Mouse (Mus musculus): Measurements from ENCODE around the gene Sys1. TPM values are rescaled to one million over a fixed set of nuclear protein-coding genes. Genes with fewer than 3 reads are reported as not detected.

Gene Sys1
- polyA plus RNA-seq, 1 experiment from 2014 or later, result 67.6 TPM

DNA sequence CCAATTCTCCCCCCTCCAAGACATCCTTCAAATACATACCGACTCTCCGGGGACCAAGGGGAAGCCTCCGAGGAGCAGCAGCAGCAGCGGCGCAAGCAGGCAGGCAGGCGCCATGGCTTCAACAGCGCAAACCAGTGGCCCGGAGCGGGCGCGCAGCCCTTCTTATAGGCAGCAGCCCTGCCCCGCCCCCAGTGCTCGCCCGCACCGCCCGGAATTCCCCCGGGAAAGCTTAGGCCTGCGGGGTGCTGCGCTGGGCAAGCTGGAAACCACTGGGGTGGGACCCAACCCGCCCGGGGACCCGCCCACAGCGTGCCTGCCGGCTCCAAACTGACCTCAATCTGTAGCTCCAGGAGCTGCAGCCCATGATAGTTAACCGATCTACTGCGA is 13.7 kb upstream of the Sys1 start:
- H3K4me2 ChIP-seq (replicated peaks; ENCODE audit: low read depth, low read length), result peak overlapping the region; percentile 65
- no peaks in the 10 kb centered on the region for H3K27me3 ChIP-seq (ENCODE audit: control insufficient read depth, insufficient read depth, low read length)
- peak overlapping the region; percentile 69 for H3K27ac ChIP-seq (ENCODE audit: low read length)
- no peaks in the 10 kb centered on the region for H3K9me3 ChIP-seq (ENCODE audit: control insufficient read depth, low read depth, low read length)
- H3K9ac ChIP-seq (replicated peaks; ENCODE audit: low read depth, low read length), result peak overlapping the region; percentile 82
- H3K4me1 ChIP-seq (ENCODE audit: control insufficient read depth, insufficient read depth, low read length), result peaks cover 28% of the 10 kb centered on the region; the same call in 1 of the 2 replicates
- H3K36me3 ChIP-seq (ENCODE audit: control insufficient read depth, insufficient read depth, low read length), result no peaks in the 10 kb centered on the region
- peak overlapping the region; percentile 64 for H3K4me3 ChIP-seq (ENCODE audit: low read depth, low read length)
- peak; percentile 94 for ATAC-seq (ENCODE audit: insufficient number of reproducible peaks, insufficient read depth, low FRiP score, low read depth)
- WGBS, result under 1% methylated on average over 24 of the region's 26 CpGs

DNA sequence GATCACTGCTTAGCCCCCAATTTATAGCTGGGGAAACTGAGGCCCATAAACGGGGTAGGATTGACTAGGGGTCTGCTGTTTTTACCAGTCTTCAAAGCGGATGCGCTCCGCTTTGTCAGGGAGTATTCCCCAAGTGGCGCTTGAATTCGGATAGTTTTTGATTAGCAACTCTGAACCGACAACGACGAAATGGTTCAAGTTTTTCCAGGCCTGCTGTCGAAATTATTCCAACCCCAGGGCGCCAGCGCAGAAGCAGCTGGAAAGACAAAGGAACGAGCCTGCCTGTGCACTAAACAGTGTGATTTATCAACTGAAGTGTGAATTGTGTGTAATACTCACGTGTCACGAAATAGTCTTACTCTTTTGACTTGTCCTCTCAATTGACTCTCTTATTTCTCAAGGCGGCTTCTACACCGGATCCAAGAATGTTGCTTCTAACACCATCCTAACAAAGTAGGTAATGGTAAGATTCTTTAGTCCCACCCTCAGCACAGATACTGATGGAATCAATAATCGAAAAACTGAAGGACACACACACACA is 13.2 kb upstream of the Sys1 start, which contains the start of gene Sdc4:
Sdc4 (minus strand) TSS at position 428 of the 541 bp plus-strand sequence.
- no peaks in the 10 kb centered on the region for H3K27me3 ChIP-seq (ENCODE audit: control insufficient read depth, insufficient read depth, low read length)
- H3K9me3 ChIP-seq (ENCODE audit: control insufficient read depth, low read depth, low read length), result no peaks in the 10 kb centered on the region
- H3K4me1 ChIP-seq (ENCODE audit: control insufficient read depth, insufficient read depth, low read length), result peaks cover 26% of the 10 kb centered on the region; the same call in 1 of the 2 replicates
- no peak; the same call in 1 of the 2 replicates for ATAC-seq (ENCODE audit: insufficient number of reproducible peaks, insufficient read depth, low FRiP score, low read depth)
- no peaks in the 10 kb centered on the region for H3K36me3 ChIP-seq (ENCODE audit: control insufficient read depth, insufficient read depth, low read length)
- 10% methylated on average over 18 of the region's 18 CpGs for WGBS
- peak within 1 kb of the TSS; percentile 82 for H3K9ac ChIP-seq (replicated peaks; ENCODE audit: low read depth, low read length)
- peak within 1 kb of the TSS; percentile 65 for H3K4me2 ChIP-seq (replicated peaks; ENCODE audit: low read depth, low read length)
- H3K27ac ChIP-seq (ENCODE audit: low read length), result peak within 1 kb of the TSS; percentile 69
- H3K4me3 ChIP-seq (ENCODE audit: low read depth, low read length), result peak within 1 kb of the TSS; percentile 64

DNA sequence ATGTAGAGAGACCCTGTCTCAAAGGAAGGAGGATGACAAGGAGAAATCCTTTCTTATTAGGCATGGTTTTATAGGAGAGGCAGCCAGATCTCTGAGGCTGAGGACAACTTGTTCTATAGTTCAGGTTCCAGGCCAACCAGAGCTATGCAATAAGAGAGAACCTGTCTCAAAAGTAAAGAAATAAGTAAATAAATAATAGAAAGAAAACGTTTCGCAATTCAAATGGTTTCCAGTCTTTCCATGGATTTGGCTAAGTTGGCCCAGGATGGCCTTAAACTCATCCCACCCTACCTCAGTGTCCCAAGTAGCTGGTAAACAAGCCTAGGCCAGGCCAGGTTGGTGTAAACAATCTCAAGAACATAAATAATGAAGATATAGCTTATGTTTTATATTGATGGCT is 12.1 kb upstream of the Sys1 start:
- ATAC-seq (ENCODE audit: insufficient number of reproducible peaks, insufficient read depth, low FRiP score, low read depth), result no peak
- no peak overlapping the region for H3K4me2 ChIP-seq (replicated peaks; ENCODE audit: low read depth, low read length)
- no peaks in the 10 kb centered on the region for H3K27me3 ChIP-seq (ENCODE audit: control insufficient read depth, insufficient read depth, low read length)
- H3K4me1 ChIP-seq (ENCODE audit: control insufficient read depth, insufficient read depth, low read length), result peaks cover 18% of the 10 kb centered on the region; the same call in 1 of the 2 replicates
- no peaks in the 10 kb centered on the region for H3K9me3 ChIP-seq (ENCODE audit: control insufficient read depth, low read depth, low read length)
- WGBS, result 70% methylated on average over 2 of the region's 2 CpGs
- H3K36me3 ChIP-seq (ENCODE audit: control insufficient read depth, insufficient read depth, low read length), result no peaks in the 10 kb centered on the region
- no peak overlapping the region for H3K9ac ChIP-seq (replicated peaks; ENCODE audit: low read depth, low read length)
- H3K27ac ChIP-seq (ENCODE audit: low read length), result no peak overlapping the region
- no peak overlapping the region for H3K4me3 ChIP-seq (ENCODE audit: low read depth, low read length)

DNA sequence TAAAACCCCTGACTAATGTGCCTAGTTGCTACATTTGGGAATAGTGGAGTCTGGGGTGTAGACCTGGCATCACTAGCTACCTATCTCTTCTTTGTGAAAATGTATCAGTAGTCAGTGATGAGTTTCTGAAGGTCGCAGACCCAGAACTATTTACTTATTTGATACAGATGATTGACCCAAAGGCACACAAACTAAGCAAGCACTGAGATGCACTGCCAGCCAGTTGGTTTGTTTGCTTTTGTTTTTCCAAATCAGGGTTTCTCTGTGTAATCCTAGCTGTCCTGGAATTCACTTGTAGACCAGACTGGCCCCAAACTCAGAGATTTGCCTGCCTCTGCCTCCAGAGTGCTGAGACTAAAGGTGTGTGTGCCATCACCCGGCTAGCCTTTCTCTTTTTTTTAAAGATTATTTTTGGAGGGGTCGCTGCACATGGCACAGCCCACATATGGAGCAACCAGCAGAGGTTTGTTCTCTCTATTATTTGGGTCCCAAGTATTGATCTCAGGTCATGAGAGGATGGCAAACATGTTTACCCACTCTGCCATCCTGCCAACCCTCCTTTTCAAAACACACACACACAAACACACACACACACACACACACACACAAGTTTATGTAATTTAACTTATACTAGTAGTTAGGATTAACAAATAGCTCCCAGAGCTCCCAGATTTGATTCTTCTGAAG is 11.2 kb upstream of the Sys1 start:
- H3K4me3 ChIP-seq (ENCODE audit: low read depth, low read length), result no peak overlapping the region
- no peaks in the 10 kb centered on the region for H3K9me3 ChIP-seq (ENCODE audit: control insufficient read depth, low read depth, low read length)
- no peak overlapping the region for H3K4me2 ChIP-seq (replicated peaks; ENCODE audit: low read depth, low read length)
- no peak for ATAC-seq (ENCODE audit: insufficient number of reproducible peaks, insufficient read depth, low FRiP score, low read depth)
- H3K27ac ChIP-seq (ENCODE audit: low read length), result no peak overlapping the region
- WGBS, result 71% methylated on average over 3 of the region's 3 CpGs
- H3K27me3 ChIP-seq (ENCODE audit: control insufficient read depth, insufficient read depth, low read length), result no peaks in the 10 kb centered on the region
- H3K4me1 ChIP-seq (ENCODE audit: control insufficient read depth, insufficient read depth, low read length), result peaks cover 11% of the 10 kb centered on the region; the same call in 1 of the 2 replicates
- H3K9ac ChIP-seq (replicated peaks; ENCODE audit: low read depth, low read length), result no peak overlapping the region
- no peaks in the 10 kb centered on the region for H3K36me3 ChIP-seq (ENCODE audit: control insufficient read depth, insufficient read depth, low read length)

DNA sequence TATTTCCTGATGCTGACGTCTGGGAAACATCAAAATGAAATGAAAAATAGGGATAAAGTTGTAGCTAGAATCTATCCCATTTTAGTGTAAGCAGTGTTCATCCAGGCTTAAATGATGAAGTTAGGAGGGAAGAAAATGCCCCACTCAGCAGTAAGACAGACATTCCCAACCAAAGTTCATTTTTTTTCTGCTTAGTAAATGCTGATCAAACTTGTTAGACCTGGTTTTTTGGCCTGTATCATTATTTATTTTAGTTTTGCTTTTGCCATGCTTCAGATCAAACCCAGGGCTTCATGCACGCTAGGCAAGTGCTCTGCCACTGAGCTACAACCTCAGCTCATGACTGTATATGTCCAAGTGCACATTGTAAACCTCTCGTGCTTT is 10.7 kb upstream of the Sys1 start:
- Histone ChIP-seq H3K4me3 (ENCODE audit: low read depth, low read length) (no peak overlapping the region), H3K9me3 (ENCODE audit: control insufficient read depth, low read depth, low read length) (no peaks in the 10 kb centered on the region), H3K4me2 (replicated peaks; ENCODE audit: low read depth, low read length) (no peak overlapping the region), H3K9ac (replicated peaks; ENCODE audit: low read depth, low read length) (no peak overlapping the region), H3K36me3 (ENCODE audit: control insufficient read depth, insufficient read depth, low read length) (no peaks in the 10 kb centered on the region), H3K4me1 (ENCODE audit: control insufficient read depth, insufficient read depth, low read length) (peaks cover 11% of the 10 kb centered on the region; the same call in 1 of the 2 replicates), H3K27me3 (ENCODE audit: control insufficient read depth, insufficient read depth, low read length) (no peaks in the 10 kb centered on the region), H3K27ac (ENCODE audit: low read length) (no peak overlapping the region)
- WGBS, result 67% methylated on average over 3 of the region's 3 CpGs
- ATAC-seq (ENCODE audit: insufficient number of reproducible peaks, insufficient read depth, low FRiP score, low read depth), result no peak

DNA sequence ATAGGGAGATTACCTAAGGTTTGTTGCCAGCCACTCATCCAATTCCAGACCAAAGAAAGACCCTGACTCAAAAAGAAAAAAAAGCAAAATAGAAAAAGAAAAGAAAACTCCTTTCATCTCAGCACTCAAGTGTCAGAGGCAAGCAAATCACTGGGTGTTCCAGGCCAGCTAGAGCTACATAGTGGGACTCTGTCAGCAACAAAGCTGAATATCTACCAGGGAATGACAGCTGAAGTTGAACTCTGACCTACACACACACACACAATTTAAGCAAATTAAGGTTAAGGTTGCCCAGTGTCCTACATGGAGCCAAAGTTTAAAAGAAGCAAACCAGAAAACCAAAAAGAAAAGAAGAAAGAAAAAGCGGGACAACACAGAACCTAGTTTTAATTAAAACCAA is 8.6 kb upstream of the Sys1 start:
- WGBS, result 90% methylated on average over 1 of the region's 1 CpGs
- H3K27ac ChIP-seq (ENCODE audit: low read length), result no peak overlapping the region
- H3K4me1 ChIP-seq (ENCODE audit: control insufficient read depth, insufficient read depth, low read length), result peaks cover 6% of the 10 kb centered on the region; the same call in 1 of the 2 replicates
- no peaks in the 10 kb centered on the region for H3K9me3 ChIP-seq (ENCODE audit: control insufficient read depth, low read depth, low read length)
- no peak overlapping the region for H3K4me3 ChIP-seq (ENCODE audit: low read depth, low read length)
- no peak for ATAC-seq (ENCODE audit: insufficient number of reproducible peaks, insufficient read depth, low FRiP score, low read depth)
- H3K27me3 ChIP-seq (ENCODE audit: control insufficient read depth, insufficient read depth, low read length), result no peaks in the 10 kb centered on the region
- H3K4me2 ChIP-seq (replicated peaks; ENCODE audit: low read depth, low read length), result no peak overlapping the region
- H3K9ac ChIP-seq (replicated peaks; ENCODE audit: low read depth, low read length), result no peak overlapping the region
- H3K36me3 ChIP-seq (ENCODE audit: control insufficient read depth, insufficient read depth, low read length), result no peaks in the 10 kb centered on the region

DNA sequence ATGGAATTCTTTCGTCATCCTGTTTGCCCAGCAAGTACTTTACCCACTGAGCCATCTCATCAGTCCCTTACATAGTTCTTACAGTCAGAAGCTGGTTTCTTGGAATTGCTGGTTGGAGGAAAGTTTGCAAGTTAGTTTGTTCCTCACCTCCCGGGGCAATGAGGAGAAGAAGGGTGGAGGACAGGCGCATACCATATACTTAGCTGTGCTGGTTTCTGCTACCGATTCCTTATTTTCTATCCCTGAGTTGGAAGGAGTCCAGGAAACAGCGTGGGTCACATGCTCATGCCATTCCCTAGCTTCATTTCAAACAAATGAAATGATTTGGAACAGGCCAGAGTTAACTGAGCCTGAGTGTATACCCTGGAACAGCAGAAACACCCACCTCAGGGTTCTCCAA is 7.8 kb upstream of the Sys1 start:
- H3K27ac ChIP-seq (ENCODE audit: low read length), result no peak overlapping the region
- H3K4me2 ChIP-seq (replicated peaks; ENCODE audit: low read depth, low read length), result no peak overlapping the region
- WGBS, result 63% methylated on average over 5 of the region's 5 CpGs
- no peaks in the 10 kb centered on the region; the same call in 1 of the 2 replicates for H3K4me1 ChIP-seq (ENCODE audit: control insufficient read depth, insufficient read depth, low read length)
- H3K36me3 ChIP-seq (ENCODE audit: control insufficient read depth, insufficient read depth, low read length), result no peaks in the 10 kb centered on the region
- ATAC-seq (ENCODE audit: insufficient number of reproducible peaks, insufficient read depth, low FRiP score, low read depth), result no peak
- H3K9me3 ChIP-seq (ENCODE audit: control insufficient read depth, low read depth, low read length), result no peaks in the 10 kb centered on the region
- no peaks in the 10 kb centered on the region for H3K27me3 ChIP-seq (ENCODE audit: control insufficient read depth, insufficient read depth, low read length)
- no peak overlapping the region for H3K4me3 ChIP-seq (ENCODE audit: low read depth, low read length)
- no peak overlapping the region for H3K9ac ChIP-seq (replicated peaks; ENCODE audit: low read depth, low read length)

DNA sequence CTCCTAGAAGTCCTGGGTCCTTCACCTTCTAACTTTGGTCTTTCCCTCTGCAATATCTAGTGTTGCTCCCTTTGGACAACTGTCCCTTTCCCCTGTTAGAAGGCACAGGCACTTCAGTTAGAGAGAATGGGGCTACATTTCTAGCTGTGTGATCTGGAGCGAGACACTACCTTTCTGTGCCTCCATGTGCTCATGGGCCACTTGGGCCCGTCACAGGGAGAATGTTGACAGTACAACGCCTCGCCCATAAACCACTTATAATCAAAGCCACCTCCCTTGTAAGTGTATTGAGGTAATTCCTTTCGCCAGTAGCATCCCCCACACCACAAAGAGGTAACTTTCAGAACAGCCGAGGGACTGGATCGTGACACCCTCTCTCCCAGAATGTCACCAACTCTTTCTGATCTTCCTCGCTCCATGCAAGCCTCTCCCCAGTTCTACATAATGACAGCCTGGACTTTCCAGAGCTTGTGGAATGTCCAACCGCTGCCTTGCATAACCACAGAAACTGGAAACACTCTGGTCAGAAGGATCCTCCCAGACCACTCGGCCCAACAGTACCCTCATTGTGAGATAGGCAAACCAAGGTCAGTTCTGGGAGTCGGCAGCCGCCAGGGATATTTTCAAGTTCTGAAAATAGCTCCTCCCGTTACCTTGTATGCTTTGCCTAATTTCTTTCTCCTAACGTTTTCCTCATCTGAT is 7.3 kb upstream of the Sys1 start:
- H3K27ac ChIP-seq (ENCODE audit: low read length), result no peak overlapping the region
- no peak overlapping the region for H3K9ac ChIP-seq (replicated peaks; ENCODE audit: low read depth, low read length)
- no peak overlapping the region for H3K4me3 ChIP-seq (ENCODE audit: low read depth, low read length)
- H3K9me3 ChIP-seq (ENCODE audit: control insufficient read depth, low read depth, low read length), result no peaks in the 10 kb centered on the region
- H3K4me2 ChIP-seq (replicated peaks; ENCODE audit: low read depth, low read length), result no peak overlapping the region
- H3K4me1 ChIP-seq (ENCODE audit: control insufficient read depth, insufficient read depth, low read length), result no peaks in the 10 kb centered on the region
- WGBS, result 72% methylated on average over 14 of the region's 14 CpGs
- no peak for ATAC-seq (ENCODE audit: insufficient number of reproducible peaks, insufficient read depth, low FRiP score, low read depth)
- no peaks in the 10 kb centered on the region for H3K36me3 ChIP-seq (ENCODE audit: control insufficient read depth, insufficient read depth, low read length)
- no peaks in the 10 kb centered on the region for H3K27me3 ChIP-seq (ENCODE audit: control insufficient read depth, insufficient read depth, low read length)

Measured in stomach, embryonic 14.5 days (tissue).